Mouse (Mus musculus): ENCODE data around the gene Tep1. TPM values are rescaled to one million over a fixed set of nuclear protein-coding genes. Genes with fewer than 3 reads are reported as not detected.
A peak's percentile ranks its signal among the peaks of the same experiment; 100 is the strongest.

The Tep1 gene
- total and polyA plus RNA-seq, 2 experiments, result 9.0 to 13.1 TPM

DNA sequence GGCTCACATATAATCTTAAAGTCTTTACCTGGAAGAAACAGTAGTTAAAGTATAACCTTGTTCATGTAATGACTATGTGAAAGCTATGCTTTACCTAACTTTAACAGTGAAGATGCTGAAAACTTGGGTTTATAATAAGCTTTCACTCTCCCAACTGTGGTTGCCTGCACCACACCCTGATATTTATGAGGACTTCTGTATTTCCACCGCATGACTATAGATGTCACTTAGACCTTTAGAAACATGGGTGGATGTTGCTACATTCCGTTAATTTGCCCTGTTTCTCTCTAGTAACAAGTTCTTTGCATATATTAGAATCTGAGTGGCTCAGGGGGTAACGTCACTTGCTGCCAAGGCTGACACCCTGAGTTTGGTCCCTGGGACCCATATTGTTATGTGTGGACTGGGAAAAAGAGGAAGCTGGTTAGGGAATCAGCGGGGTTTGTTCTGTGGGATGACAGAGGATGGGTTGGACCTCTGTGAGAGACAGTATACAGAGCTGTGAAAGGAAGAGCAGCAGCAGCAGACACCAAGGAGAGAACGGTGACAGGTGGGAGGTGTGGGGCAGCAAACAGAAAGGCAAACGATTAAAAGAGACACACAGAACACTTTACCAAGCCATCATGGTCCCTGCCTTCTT lies 5.4 kb upstream of the Tep1 start:
- Histone ChIP-seq H3K9ac (ENCODE audit: low read depth, low read length) (no peak overlapping the region), H3K4me3 (ENCODE audit: insufficient read depth, low read depth, low read length) (no peak overlapping the region), H3K27me3 (ENCODE audit: control insufficient read depth, insufficient read depth, low read length) (no peaks in the 10 kb centered on the region), H3K27ac (replicated peaks; ENCODE audit: insufficient read depth, low read depth, low read length) (no peak overlapping the region), H3K79me2 (ENCODE audit: control insufficient read depth, insufficient read depth, low read length) (no peaks in the 10 kb centered on the region), H3K4me1 (ENCODE audit: control insufficient read depth, insufficient read depth, low read length) (peaks cover 1% of the 10 kb centered on the region), H3K36me3 (ENCODE audit: control insufficient read depth, insufficient read depth, low read length) (no peaks in the 10 kb centered on the region)
- DNase-seq (ENCODE audit: extremely low read depth, low read depth, low spot score), result no peak
- 84% methylated on average over 6 of the region's 6 CpGs for whole genome bisulfite sequencing
- no peak for TF ChIP-seq CTCF (IDR thresholded peaks at IDR 0.05; ENCODE audit: low read depth, low read length)

DNA sequence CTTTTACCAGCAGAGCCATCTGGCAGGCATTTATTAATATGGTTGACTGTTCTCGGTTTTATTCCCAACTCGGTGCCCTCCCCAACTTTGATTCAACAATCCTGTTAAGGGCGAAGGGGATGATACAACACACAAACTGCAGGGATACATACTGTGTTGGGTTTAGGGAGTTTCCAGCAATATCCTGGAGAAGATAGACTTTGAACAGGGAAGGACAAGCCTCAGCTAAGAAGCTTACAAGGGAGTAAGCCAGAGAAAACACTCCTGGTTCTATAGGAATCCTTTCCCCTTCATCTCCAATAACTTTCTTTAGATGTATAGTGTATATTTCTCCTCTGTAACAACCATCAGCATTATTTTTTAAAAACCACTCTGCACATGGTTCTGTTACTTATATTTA lies 4.8 kb upstream of the Tep1 start:
- WGBS, result 89% methylated on average over 3 of the region's 3 CpGs
- no peak for DNase-seq (ENCODE audit: extremely low read depth, low read depth, low spot score)
- Histone ChIP-seq H3K4me1 (ENCODE audit: control insufficient read depth, insufficient read depth, low read length) (peaks cover 2% of the 10 kb centered on the region), H3K27ac (replicated peaks; ENCODE audit: insufficient read depth, low read depth, low read length) (no peak overlapping the region), H3K36me3 (ENCODE audit: control insufficient read depth, insufficient read depth, low read length) (no peaks in the 10 kb centered on the region), H3K9ac (ENCODE audit: low read depth, low read length) (no peak overlapping the region), H3K4me3 (ENCODE audit: insufficient read depth, low read depth, low read length) (no peak overlapping the region), H3K27me3 (ENCODE audit: control insufficient read depth, insufficient read depth, low read length) (no peaks in the 10 kb centered on the region), H3K79me2 (ENCODE audit: control insufficient read depth, insufficient read depth, low read length) (no peaks in the 10 kb centered on the region)
- TF ChIP-seq CTCF (IDR thresholded peaks at IDR 0.05; ENCODE audit: low read depth, low read length) (no peak), POLR2A (IDR thresholded peaks at IDR 0.05; ENCODE audit: extremely low read depth, insufficient read depth, low read length) (no peak)

- H3K4me3 ChIP-seq (ENCODE audit: insufficient read depth, low read depth, low read length), result no peak overlapping the region
- peaks cover 2% of the 10 kb centered on the region for H3K4me1 ChIP-seq (ENCODE audit: control insufficient read depth, insufficient read depth, low read length)
- no peaks in the 10 kb centered on the region for H3K27me3 ChIP-seq (ENCODE audit: control insufficient read depth, insufficient read depth, low read length)
- no peak for DNase-seq (ENCODE audit: extremely low read depth, low read depth, low spot score)
- H3K27ac ChIP-seq (replicated peaks; ENCODE audit: insufficient read depth, low read depth, low read length), result no peak overlapping the region
- TF ChIP-seq POLR2A (IDR thresholded peaks at IDR 0.05; ENCODE audit: extremely low read depth, insufficient read depth, low read length) (no peak), CTCF (IDR thresholded peaks at IDR 0.05; ENCODE audit: low read depth, low read length) (no peak; the same call in 1 of the 2 replicates)
- no peaks in the 10 kb centered on the region for H3K79me2 ChIP-seq (ENCODE audit: control insufficient read depth, insufficient read depth, low read length)
- 93% methylated on average over 2 of the region's 2 CpGs for WGBS
- peaks cover 8% of the 10 kb centered on the region for H3K36me3 ChIP-seq (ENCODE audit: control insufficient read depth, insufficient read depth, low read length)
- no peak overlapping the region for H3K9ac ChIP-seq (ENCODE audit: low read depth, low read length)
Measured at GRCm38 (mm10) chr14:50871284-50871683, 924 bp upstream of the Tep1 start.

DNA sequence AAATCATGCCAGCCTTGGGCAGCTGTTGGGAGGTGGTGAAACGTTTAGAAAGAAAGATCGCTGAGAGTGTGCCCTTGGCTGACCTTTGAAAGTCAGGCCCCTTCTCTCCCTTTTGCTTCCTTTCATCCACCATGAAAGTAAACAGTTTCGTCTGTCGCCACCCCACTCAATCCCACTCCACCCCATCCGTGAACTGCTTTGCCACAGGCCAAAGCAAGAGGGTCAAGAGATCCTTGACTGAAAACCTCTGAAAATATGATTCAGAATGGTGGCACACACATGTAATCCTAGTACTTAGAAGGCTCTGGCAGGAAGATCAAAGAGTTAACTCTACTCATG lies 414 bp upstream of the Tep1 start:
- TF ChIP-seq POLR2A (IDR thresholded peaks at IDR 0.05; ENCODE audit: extremely low read depth, insufficient read depth, low read length) (no peak), CTCF (IDR thresholded peaks at IDR 0.05; ENCODE audit: low read depth, low read length) (no peak)
- DNase-seq (ENCODE audit: extremely low read depth, low read depth, low spot score), result no peak
- H3K79me2 ChIP-seq (ENCODE audit: control insufficient read depth, insufficient read depth, low read length), result no peaks in the 10 kb centered on the region
- H3K4me1 ChIP-seq (ENCODE audit: control insufficient read depth, insufficient read depth, low read length), result peaks cover 2% of the 10 kb centered on the region
- H3K27ac ChIP-seq (replicated peaks; ENCODE audit: insufficient read depth, low read depth, low read length), result peak overlapping the region; percentile 54
- no peaks in the 10 kb centered on the region for H3K27me3 ChIP-seq (ENCODE audit: control insufficient read depth, insufficient read depth, low read length)
- 31% methylated on average over 5 of the region's 5 CpGs for WGBS
- H3K4me3 ChIP-seq (ENCODE audit: insufficient read depth, low read depth, low read length), result peak overlapping the region; percentile 86
- H3K36me3 ChIP-seq (ENCODE audit: control insufficient read depth, insufficient read depth, low read length), result peaks cover 8% of the 10 kb centered on the region
- H3K9ac ChIP-seq (ENCODE audit: low read depth, low read length), result peak overlapping the region; percentile 31

- Histone ChIP-seq H3K4me3 (ENCODE audit: insufficient read depth, low read depth, low read length) (no peak overlapping the region), H3K27ac (replicated peaks; ENCODE audit: insufficient read depth, low read depth, low read length) (no peak overlapping the region), H3K36me3 (ENCODE audit: control insufficient read depth, insufficient read depth, low read length) (peaks cover 15% of the 10 kb centered on the region), H3K4me1 (ENCODE audit: control insufficient read depth, insufficient read depth, low read length) (peaks cover 2% of the 10 kb centered on the region), H3K79me2 (ENCODE audit: control insufficient read depth, insufficient read depth, low read length) (no peaks in the 10 kb centered on the region), H3K9ac (ENCODE audit: low read depth, low read length) (no peak overlapping the region), H3K27me3 (ENCODE audit: control insufficient read depth, insufficient read depth, low read length) (no peaks in the 10 kb centered on the region)
- DNase-seq (ENCODE audit: extremely low read depth, low read depth, low spot score), result no peak
- WGBS, result 90% methylated on average over 5 of the region's 5 CpGs
- TF ChIP-seq POLR2A (IDR thresholded peaks at IDR 0.05; ENCODE audit: extremely low read depth, insufficient read depth, low read length) (no peak), CTCF (IDR thresholded peaks at IDR 0.05; ENCODE audit: low read depth, low read length) (no peak)
Measured at GRCm38 (mm10) chr14:50868656-50869055, 1.7 kb downstream of the Tep1 start.

DNA sequence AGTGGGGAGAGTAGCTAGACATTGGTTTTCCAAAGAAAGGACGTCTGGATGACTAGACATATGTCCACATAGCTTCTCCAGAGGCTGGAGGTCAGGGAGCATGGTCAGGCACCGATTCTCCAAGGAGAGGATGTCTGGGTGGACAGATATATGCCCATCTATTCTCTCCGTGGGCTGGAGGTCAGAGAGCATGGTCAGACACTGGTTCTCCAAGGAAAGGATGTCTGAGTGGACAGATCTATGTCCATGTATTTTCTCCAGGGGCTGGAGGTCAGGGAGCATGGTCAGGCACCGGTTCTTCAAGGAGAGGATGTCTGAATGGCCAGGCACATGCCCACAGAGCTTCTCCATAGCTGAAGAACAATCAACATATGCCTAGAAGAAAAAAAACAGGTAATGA lies 2.1 kb downstream of the Tep1 start:
- 74% methylated on average over 4 of the region's 4 CpGs for WGBS
- Histone ChIP-seq H3K27ac (replicated peaks; ENCODE audit: insufficient read depth, low read depth, low read length) (no peak overlapping the region), H3K9ac (ENCODE audit: low read depth, low read length) (no peak overlapping the region), H3K36me3 (ENCODE audit: control insufficient read depth, insufficient read depth, low read length) (peaks cover 18% of the 10 kb centered on the region), H3K79me2 (ENCODE audit: control insufficient read depth, insufficient read depth, low read length) (no peaks in the 10 kb centered on the region), H3K4me1 (ENCODE audit: control insufficient read depth, insufficient read depth, low read length) (peaks cover 2% of the 10 kb centered on the region), H3K4me3 (ENCODE audit: insufficient read depth, low read depth, low read length) (no peak overlapping the region), H3K27me3 (ENCODE audit: control insufficient read depth, insufficient read depth, low read length) (no peaks in the 10 kb centered on the region)
- DNase-seq (ENCODE audit: extremely low read depth, low read depth, low spot score), result no peak
- TF ChIP-seq POLR2A (IDR thresholded peaks at IDR 0.05; ENCODE audit: extremely low read depth, insufficient read depth, low read length), result no peak
- TF ChIP-seq CTCF (IDR thresholded peaks at IDR 0.05; ENCODE audit: low read depth, low read length), result no peak

Data from liver, adult 2 months (tissue).